Mouse (Mus musculus) hindbrain, embryonic 11.5 days (tissue): ENCODE data around the gene Nup37. TPM values are rescaled to one million over a fixed set of nuclear protein-coding genes. Genes with fewer than 3 reads are reported as not detected.

Experiments
- ATAC-seq: fragments of 200-750 bp; cut with Nextera tagmentation; 2 replicates; pipeline ENCODE4 v1.8.0; 2017; ENCODE audit warnings: mild to moderate bottlenecking, moderate TSS enrichment, moderate library complexity; ENCODE audit not compliant: low FRiP score
- DNase-seq: peaks from one replicate; pipeline ENCODE4 v3.0.0-alpha.2; 2015; ENCODE audit warnings: low spot score
- H3K27ac ChIP-seq: fragments of 300-500 bp; sonication (generic); 2 replicates; pipeline ENCODE4 v1.5.1; 2014; ENCODE audit warnings: mild to moderate bottlenecking, low read depth, low read length
- H3K27me3 ChIP-seq: fragments of 300-500 bp; sonication (generic); 2 replicates; pipeline ENCODE4 v1.6.1; 2014; ENCODE audit warnings: mild to moderate bottlenecking, low read length, moderate library complexity, mixed read lengths; ENCODE audit not compliant: control insufficient read depth, insufficient read depth
- H3K36me3 ChIP-seq: fragments of 300-500 bp; sonication (generic); 2 replicates; pipeline ENCODE4 v1.6.1; 2014; ENCODE audit warnings: mild to moderate bottlenecking, low read length, moderate library complexity, mixed read lengths; ENCODE audit not compliant: control insufficient read depth, insufficient read depth
- H3K4me1 ChIP-seq: fragments of 300-500 bp; sonication (generic); replicated peaks from 2 replicates; pipeline ENCODE4 v1.6.1; 2014; ENCODE audit warnings: low read length, mixed read lengths; ENCODE audit not compliant: control insufficient read depth, insufficient read depth
- H3K4me2 ChIP-seq: fragments of 300-500 bp; sonication (generic); replicated peaks from 2 replicates; pipeline ENCODE4 v1.6.1; 2014; ENCODE audit warnings: mild to moderate bottlenecking, low read depth, low read length
- H3K4me3 ChIP-seq: fragments of 300-500 bp; sonication (generic); 2 replicates; pipeline ENCODE4 v1.5.1; 2014; ENCODE audit warnings: low read depth, low read length
- H3K9ac ChIP-seq: fragments of 300-500 bp; sonication (generic); 2 replicates; pipeline ENCODE4 v1.6.1; 2014; ENCODE audit warnings: low read depth, low read length
- H3K9me3 ChIP-seq: fragments of 300-500 bp; sonication (generic); 2 replicates; pipeline ENCODE4 v1.6.1; 2016; ENCODE audit warnings: low read length; ENCODE audit not compliant: control insufficient read depth
- WGBS: fragments of 180-500 bp; shearing (Covaris S2); extraction: QIAGEN DNeasy Blood & Tissue Kit; methylation state at CpG from one replicate; pipeline ENCODE4 v1.1.7; 2014; 5-methylcytosine and 5-hydroxymethylcytosine counted together
- polyA plus RNA-seq: library from polyadenylated mRNA; unstranded; fragments of >200 nt; fragmentation: Nextera tagmentation; extraction: Ambion mirVana; gene quantifications from 2 replicates; pipeline ENCODE4 v1.2.1, GENCODE M21; 2014

The Nup37 gene
- polyA plus RNA-seq, 1 experiment from 2014 or later = 93.8 TPM

- DNase-seq (no peak), ATAC-seq (no peak)
- no peaks in the 10 kb centered on the region for H3K27me3 ChIP-seq
- H3K9me3 ChIP-seq = no peaks in the 10 kb centered on the region
- WGBS = 90% methylated on average over 5 of the region's 5 CpGs
- no peaks in the 10 kb centered on the region for H3K4me1 ChIP-seq
- H3K4me2 ChIP-seq = no peak overlapping the region
- no peak overlapping the region for H3K9ac ChIP-seq
- no peak overlapping the region for H3K4me3 ChIP-seq
- no peak overlapping the region for H3K27ac ChIP-seq
- 0 out of 2 replicates have a peak, but pooled peaks cover 2% of the 10 kb centered on the region for H3K36me3 ChIP-seq
Measured at GRCm38 (mm10) chr10:88162676-88163075, 15.9 kb downstream of the Nup37 start.

GRCm38 (mm10) chr10:88166158-88166557, 19.4 kb downstream of the Nup37 start:
- Histone ChIP-seq H3K4me2 (no peak overlapping the region), H3K27me3 (no peaks in the 10 kb centered on the region), H3K36me3 (no peaks in the 10 kb centered on the region), H3K9ac (no peak overlapping the region), H3K27ac (no peak overlapping the region), H3K9me3 (no peaks in the 10 kb centered on the region), H3K4me1 (no peaks in the 10 kb centered on the region), H3K4me3 (no peak overlapping the region)
- WGBS = 96% methylated on average over 3 of the region's 3 CpGs
- DNase-seq = no peak
- no peak for ATAC-seq

DNA sequence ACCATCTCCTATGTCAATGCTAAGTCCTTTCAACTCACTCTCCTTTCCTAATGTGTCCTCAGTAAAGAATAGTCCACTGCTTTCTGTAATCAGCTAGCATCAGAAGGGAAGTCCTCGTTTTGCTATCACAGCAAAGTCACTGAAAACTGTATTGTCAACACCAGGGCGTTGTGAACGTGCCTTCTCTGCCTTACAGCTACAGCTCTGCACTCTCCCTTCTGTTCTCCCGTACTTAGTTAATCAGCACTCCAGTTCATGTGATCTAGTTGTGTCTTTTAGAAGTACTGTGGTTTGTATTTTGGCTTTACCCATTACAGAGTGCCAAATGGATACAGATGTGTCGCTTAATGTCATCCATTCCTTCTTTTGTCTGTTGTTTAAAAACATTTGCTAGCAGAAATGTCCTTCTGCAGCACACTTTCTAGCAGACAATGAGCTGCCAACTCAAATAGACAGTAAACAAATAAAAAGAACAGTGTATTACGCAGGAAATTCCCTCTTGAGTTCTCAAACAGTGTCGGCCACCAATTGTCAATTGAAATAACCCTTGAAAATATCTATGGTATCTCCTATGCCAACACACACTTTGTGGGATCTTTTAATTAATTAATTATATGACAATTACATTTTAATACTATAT, 20.8 kb downstream of the Nup37 start:
- H3K4me1 ChIP-seq = no peaks in the 10 kb centered on the region
- ATAC-seq = no peak
- no peaks in the 10 kb centered on the region for H3K9me3 ChIP-seq
- H3K4me2 ChIP-seq = no peak overlapping the region
- no peak overlapping the region for H3K27ac ChIP-seq
- H3K9ac ChIP-seq = no peak overlapping the region
- no peak for DNase-seq
- 85% methylated on average over 7 of the region's 7 CpGs for WGBS
- no peaks in the 10 kb centered on the region for H3K27me3 ChIP-seq
- no peaks in the 10 kb centered on the region for H3K36me3 ChIP-seq
- H3K4me3 ChIP-seq = no peak overlapping the region

- Histone ChIP-seq H3K27ac (no peak overlapping the region), H3K36me3 (no peaks in the 10 kb centered on the region), H3K27me3 (no peaks in the 10 kb centered on the region), H3K9ac (no peak overlapping the region), H3K9me3 (no peaks in the 10 kb centered on the region), H3K4me3 (no peak overlapping the region; the same call in 1 of the 2 replicates), H3K4me2 (peak overlapping the region; percentile 26), H3K4me1 (no peaks in the 10 kb centered on the region)
- ATAC-seq (peak; percentile 73), DNase-seq (peak; percentile 5)
- 19% methylated on average over 4 of the region's 4 CpGs for WGBS
Measured at GRCm38 (mm10) chr10:88200541-88200940, 53.7 kb downstream of the Nup37 start.

- Histone ChIP-seq H3K36me3 (no peaks in the 10 kb centered on the region), H3K4me2 (peak within 1 kb of the TSS; percentile 55), H3K27ac (peak within 1 kb of the TSS; percentile 70; the same call in 1 of the 2 replicates), H3K4me3 (peak within 1 kb of the TSS; percentile 58), H3K4me1 (no peaks in the 10 kb centered on the region), H3K9me3 (no peaks in the 10 kb centered on the region), H3K9ac (peak within 1 kb of the TSS; percentile 78), H3K27me3 (no peaks in the 10 kb centered on the region)
- ATAC-seq (peak; percentile 99), DNase-seq (peak; percentile 94)
- 4% methylated on average over 23 of the region's 23 CpGs for WGBS
Measured at GRCm38 (mm10) chr10:88200951-88201638, 54.3 kb downstream of the Nup37 start, which contains the start of gene Washc3. TSS of gene Washc3 (plus strand) at chr10:88201093.

GRCm38 (mm10) chr10:88201650-88202049, 54.9 kb downstream of the Nup37 start:
- no peaks in the 10 kb centered on the region for H3K4me1 ChIP-seq
- no peak overlapping the region for H3K27ac ChIP-seq
- H3K4me2 ChIP-seq = peak overlapping the region; percentile 55
- ATAC-seq = no peak
- no peak for DNase-seq
- H3K9ac ChIP-seq = peak overlapping the region; percentile 16; the same call in 1 of the 2 replicates
- H3K4me3 ChIP-seq = peak overlapping the region; percentile 58
- no peaks in the 10 kb centered on the region for H3K9me3 ChIP-seq
- H3K27me3 ChIP-seq = no peaks in the 10 kb centered on the region
- 76% methylated on average over 13 of the region's 13 CpGs for WGBS
- no peaks in the 10 kb centered on the region for H3K36me3 ChIP-seq

DNA sequence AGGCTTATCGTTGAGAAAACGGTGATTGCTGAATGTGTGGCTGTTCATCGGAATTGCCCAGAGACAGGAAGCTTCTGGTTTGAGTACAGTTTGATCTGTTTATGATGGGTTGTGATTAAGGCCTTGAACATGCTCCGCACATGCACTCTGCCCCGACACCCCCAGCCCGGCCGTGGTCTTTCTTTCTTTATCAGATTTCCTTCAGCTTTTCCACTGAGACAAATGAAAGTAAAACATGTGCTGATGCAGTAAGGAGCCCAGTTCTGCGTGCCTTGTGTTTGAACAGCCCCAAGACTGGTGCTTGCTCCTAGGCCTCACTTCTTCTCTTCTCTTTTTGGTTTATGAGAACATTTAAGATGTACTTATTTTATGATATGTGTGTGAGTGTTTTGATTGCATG, 55.8 kb downstream of the Nup37 start:
- Histone ChIP-seq H3K27ac (no peak overlapping the region), H3K36me3 (no peaks in the 10 kb centered on the region), H3K27me3 (no peaks in the 10 kb centered on the region), H3K9me3 (no peaks in the 10 kb centered on the region), H3K4me1 (no peaks in the 10 kb centered on the region), H3K4me2 (no peak overlapping the region), H3K4me3 (no peak overlapping the region), H3K9ac (no peak overlapping the region)
- DNase-seq (no peak), ATAC-seq (no peak)
- 95% methylated on average over 8 of the region's 8 CpGs for WGBS

- DNase-seq = no peak
- H3K27ac ChIP-seq = no peak overlapping the region
- ATAC-seq = no peak
- H3K4me3 ChIP-seq = no peak overlapping the region
- no peak overlapping the region for H3K9ac ChIP-seq
- H3K27me3 ChIP-seq = no peaks in the 10 kb centered on the region
- H3K36me3 ChIP-seq = no peaks in the 10 kb centered on the region
- 90% methylated on average over 6 of the region's 6 CpGs for WGBS
- no peaks in the 10 kb centered on the region for H3K4me1 ChIP-seq
- no peak overlapping the region for H3K4me2 ChIP-seq
- H3K9me3 ChIP-seq = no peaks in the 10 kb centered on the region
Measured at GRCm38 (mm10) chr10:88203236-88203635, 56.4 kb downstream of the Nup37 start.

DNA sequence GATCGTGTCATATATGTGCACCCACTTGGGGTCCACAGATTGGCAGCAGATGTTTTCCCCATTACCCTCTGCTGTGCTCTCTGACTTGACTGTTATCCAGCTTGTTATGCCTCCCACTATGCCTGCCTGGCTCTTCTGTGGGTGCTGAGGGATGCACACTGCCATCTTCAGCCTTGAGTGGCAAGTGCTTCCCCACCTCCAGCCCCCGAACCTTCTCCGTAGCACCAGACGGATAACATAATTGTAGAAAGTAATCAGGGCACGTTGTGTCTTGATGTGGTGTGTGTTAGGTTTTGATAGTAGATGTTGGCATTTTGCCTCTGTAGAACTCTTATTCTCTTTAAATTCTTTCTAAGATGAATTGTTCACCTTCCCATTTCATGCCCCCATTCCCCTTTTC, 65.9 kb downstream of the Nup37 start:
- Histone ChIP-seq H3K9me3 (no peaks in the 10 kb centered on the region), H3K4me3 (no peak overlapping the region), H3K4me2 (no peak overlapping the region), H3K9ac (no peak overlapping the region), H3K36me3 (no peaks in the 10 kb centered on the region), H3K27me3 (no peaks in the 10 kb centered on the region), H3K4me1 (no peaks in the 10 kb centered on the region), H3K27ac (no peak overlapping the region)
- 92% methylated on average over 5 of the region's 5 CpGs for WGBS
- ATAC-seq (no peak), DNase-seq (no peak)
